Mouse (Mus musculus) layer of hippocampus, adult 11-12 months (tissue): ENCODE results near the gene Rhox7b.
"Not testable (repeated sequence)": the region's sequence is repeated elsewhere in the genome, so short reads cannot be mapped to it uniquely, and the experiment has no call there.

Experiments used
- DNase-seq: peaks from one replicate; pipeline ENCODE4 v3.0.0; 2022; ENCODE audit warnings: low spot score

The Rhox7b gene

DNA sequence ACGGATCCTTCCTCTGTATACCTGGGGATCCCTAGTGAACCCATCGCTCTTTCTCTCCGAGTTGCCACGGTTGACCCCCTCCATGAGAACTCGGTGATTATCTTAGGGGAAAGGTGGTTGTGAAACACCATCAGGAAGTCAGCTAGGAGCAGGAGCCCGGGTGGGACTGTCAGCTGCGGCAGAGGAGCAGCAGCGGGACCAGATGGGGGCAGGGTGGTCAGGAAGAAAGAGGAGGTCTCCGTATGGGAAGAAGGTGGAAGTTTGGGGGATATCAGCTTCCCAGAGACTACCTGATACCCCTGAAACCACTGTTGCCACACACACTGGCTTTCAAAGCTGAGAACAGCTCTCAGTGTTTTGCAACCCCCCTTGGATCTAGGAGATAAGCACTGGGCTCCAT is at the start of gene Rhox7b:
Gene Rhox7b (minus strand): TSS at position 101 of the 400 bp plus-strand sequence.
- not testable (repeated sequence) for DNase-seq

GRCm38 (mm10) chrX:37916311-37916710 is 19.3 kb upstream of the Rhox7b start:
- DNase-seq, result no peak

DNA sequence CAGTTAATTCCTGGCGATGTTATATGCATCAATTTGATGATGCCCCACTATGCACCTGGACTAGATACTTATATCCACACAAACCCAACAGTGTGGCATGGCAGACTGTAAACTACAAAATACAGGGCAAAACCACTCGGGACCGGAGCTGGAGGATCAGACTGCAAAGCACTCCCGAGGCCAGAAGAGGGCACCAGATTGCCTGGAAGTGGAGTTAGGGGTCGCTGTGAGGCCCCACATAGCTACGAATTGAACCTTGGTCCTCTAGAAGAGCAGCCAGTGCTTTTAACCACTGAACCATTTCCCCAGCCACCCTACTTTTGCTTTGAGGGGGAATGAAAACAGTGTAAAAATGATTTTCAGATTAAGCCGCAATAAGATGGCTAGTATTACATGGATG is 11.5 kb upstream of the Rhox7b start:
- DNase-seq, result no peak

DNA sequence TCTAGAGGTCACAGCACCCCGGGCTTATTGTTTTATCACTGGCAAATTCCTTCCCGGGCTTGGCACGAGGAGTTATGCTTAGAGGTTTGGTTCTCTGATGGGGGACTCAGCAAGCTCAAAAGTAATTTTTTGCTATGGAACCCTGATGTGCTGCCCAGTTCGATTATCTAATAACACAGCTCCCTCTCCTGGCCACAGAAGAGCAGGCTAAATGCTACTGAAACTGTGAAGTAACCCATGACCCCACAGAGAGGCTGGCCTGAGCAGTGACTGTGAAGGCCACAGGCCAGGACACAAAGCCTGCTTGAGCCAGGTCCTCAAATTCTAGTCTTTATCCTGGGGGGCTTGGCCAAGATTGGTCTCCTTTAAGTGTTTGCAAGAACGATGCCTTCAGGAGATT is 6.7 kb upstream of the Rhox7b start:
- DNase-seq, result no peak

DNA sequence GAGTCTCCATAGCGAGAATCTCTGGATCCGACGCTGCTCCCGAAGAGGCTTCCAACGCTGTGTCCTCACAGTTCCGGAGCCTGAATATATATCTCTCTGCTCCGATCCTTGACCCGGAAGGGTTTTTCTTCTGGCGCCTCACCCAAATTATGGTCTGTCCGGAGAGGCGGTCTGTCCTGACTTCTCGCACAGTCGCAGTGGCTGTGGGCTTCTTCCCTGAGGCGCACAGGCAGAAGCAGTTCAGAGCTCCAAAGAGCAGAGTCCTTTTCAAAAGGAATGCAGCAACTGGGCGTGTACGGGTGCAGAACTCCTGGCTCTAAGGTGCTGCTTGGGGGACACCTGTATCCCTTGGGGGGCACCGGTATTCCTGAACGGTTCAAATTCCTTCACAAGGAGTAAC is 4.6 kb upstream of the Rhox7b start, which contains the start of gene Rhox9:
Gene Rhox9 (minus strand): TSS at position 101 of the 400 bp plus-strand sequence.
- DNase-seq, result not testable (repeated sequence)

GRCm38 (mm10) chrX:37878844-37879243 is 18.2 kb downstream of the Rhox7b start, which contains the start of gene Rhox8:
Rhox8 (minus strand) TSS chrX:37878944.
- no peak for DNase-seq

DNA sequence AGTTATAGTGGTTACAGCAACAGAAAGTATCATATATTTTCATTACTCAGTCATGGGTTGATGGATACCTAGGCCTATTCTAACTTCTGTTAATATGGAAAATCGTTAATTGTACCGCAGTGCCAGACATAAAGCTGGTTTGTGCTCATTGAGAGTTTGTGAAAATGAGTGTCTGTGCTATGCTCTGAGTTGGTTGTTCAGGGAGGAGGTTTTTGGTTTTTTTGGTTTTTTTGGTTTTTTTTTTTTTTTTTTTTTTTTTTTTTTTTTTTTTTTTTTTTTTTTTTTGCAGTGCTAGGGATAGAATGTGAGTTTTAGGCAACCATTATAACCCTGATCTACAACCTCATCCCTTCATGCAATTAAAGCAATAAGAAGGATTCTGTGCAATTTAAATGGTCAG is 25.4 kb downstream of the Rhox7b start:
- no peak for DNase-seq
